Mouse (Mus musculus): ENCODE measurements around the gene Kcnk5.

- TF ChIP-seq GATA1 (IDR thresholded peaks at IDR 0.05; ENCODE audit: borderline replicate concordance, low read length): no peak
- no peak for TF ChIP-seq FLI1 (IDR thresholded peaks at IDR 0.05; ENCODE audit: low read length)
Measured at GRCm38 (mm10) chr14:20168054-20168453, 13.6 kb downstream of the Kcnk5 start.
